Mouse (Mus musculus) cerebellum, adult 2 months (tissue): ENCODE measurements at regions not wholly inside any gene's neighbourhood (a gene's known extent, or its start where the extent isn't known, plus 50 kb on each side); places are given as distances from the start of the nearest gene placed in this dataset.

Experiments used
- DNase-seq, 2 experiments: peaks; one replicate each; pipeline ENCODE4 v3.0.0; 2021
- H3K27ac ChIP-seq: fragments of 200-500 bp; 2 replicates; pipeline ENCODE4 v1.5.1; 2012; ENCODE audit warnings: low read length, control low read depth, inconsistent platforms; ENCODE audit not compliant: insufficient read depth
- H3K27me3 ChIP-seq: fragments of 200-500 bp; 2 replicates; pipeline ENCODE4 v1.6.1; 2012; ENCODE audit warnings: inconsistent platforms, mild to moderate bottlenecking, low read length, moderate library complexity; ENCODE audit not compliant: control insufficient read depth, insufficient read depth
- H3K4me1 ChIP-seq: fragments of 200-500 bp; 2 replicates; pipeline ENCODE4 v1.6.1; 2011; ENCODE audit warnings: low read length; ENCODE audit not compliant: control insufficient read depth, insufficient read depth
- H3K4me3 ChIP-seq: fragments of 200-500 bp; replicated peaks from 2 replicates; pipeline ENCODE3; 2011; ENCODE audit warnings: mild to moderate bottlenecking, low read depth, low read length, control low read depth; ENCODE audit not compliant: insufficient read depth
- CTCF ChIP-seq: fragments of 200-500 bp; IDR thresholded peaks from 2 replicates; pipeline ENCODE4 v1.5.1; 2011; ENCODE audit warnings: low read depth, mild to moderate bottlenecking, control low read depth, low read length, moderate library complexity, borderline replicate concordance; ENCODE audit not compliant: insufficient read depth
- POLR2A ChIP-seq: fragments of 200-500 bp; IDR thresholded peaks from 2 replicates; pipeline ENCODE4 v1.6.1; 2011; ENCODE audit warnings: low read length, control low read depth, borderline replicate concordance; ENCODE audit not compliant: insufficient read depth
- WGBS: fragments of 180-500 bp; shearing (Covaris S2); methylation state at CpG from one replicate; pipeline ENCODE4 v1.1.7; 2018; 5-methylcytosine and 5-hydroxymethylcytosine counted together

- Histone ChIP-seq H3K4me3 (no peak overlapping the region), H3K27me3 (no peaks in the 10 kb centered on the region), H3K27ac (no peak overlapping the region), H3K4me1 (no peaks in the 10 kb centered on the region)
- no peak for TF ChIP-seq POLR2A
- DNase-seq: no peak
- 89% methylated on average over 8 of the region's 8 CpGs for WGBS
Measured at GRCm38 (mm10) chr10:117463636-117464035, 83.8 kb upstream of the Cpsf6 start.

GRCm38 (mm10) chr10:117462921-117463320 lies 83.1 kb upstream of the Cpsf6 start:
- Histone ChIP-seq H3K4me1 (no peaks in the 10 kb centered on the region), H3K27ac (no peak overlapping the region), H3K4me3 (no peak overlapping the region), H3K27me3 (no peaks in the 10 kb centered on the region)
- 95% methylated on average over 4 of the region's 4 CpGs for WGBS
- TF ChIP-seq POLR2A (no peak), CTCF (no peak)
- no peak for DNase-seq

GRCm38 (mm10) chr10:117461791-117462516 lies 82.1 kb upstream of the Cpsf6 start:
- DNase-seq: no peak
- no peak for TF ChIP-seq CTCF
- TF ChIP-seq POLR2A: no peak
- WGBS: 85% methylated on average over 11 of the region's 11 CpGs
- Histone ChIP-seq H3K4me1 (no peaks in the 10 kb centered on the region), H3K27ac (no peak overlapping the region), H3K27me3 (no peaks in the 10 kb centered on the region), H3K4me3 (no peak overlapping the region)

GRCm38 (mm10) chr10:117461261-117461660 lies 81.4 kb upstream of the Cpsf6 start:
- Histone ChIP-seq H3K27ac (no peak overlapping the region), H3K4me3 (no peak overlapping the region), H3K4me1 (no peaks in the 10 kb centered on the region), H3K27me3 (no peaks in the 10 kb centered on the region)
- 85% methylated on average over 4 of the region's 4 CpGs for WGBS
- TF ChIP-seq CTCF: no peak
- no peak for TF ChIP-seq POLR2A
- no peak for DNase-seq

GRCm38 (mm10) chr10:117460366-117460730 lies 80.5 kb upstream of the Cpsf6 start:
- no peak for DNase-seq
- H3K4me1 ChIP-seq: no peaks in the 10 kb centered on the region
- TF ChIP-seq POLR2A (no peak), CTCF (no peak)
- no peak overlapping the region for H3K4me3 ChIP-seq
- 94% methylated on average over 6 of the region's 6 CpGs for WGBS
- H3K27me3 ChIP-seq: no peaks in the 10 kb centered on the region
- H3K27ac ChIP-seq: no peak overlapping the region

GRCm38 (mm10) chr10:117459651-117460365 lies 80.0 kb upstream of the Cpsf6 start:
- 80% methylated on average over 10 of the region's 10 CpGs for WGBS
- Histone ChIP-seq H3K4me3 (no peak overlapping the region), H3K4me1 (no peaks in the 10 kb centered on the region), H3K27ac (no peak overlapping the region), H3K27me3 (no peaks in the 10 kb centered on the region)
- DNase-seq: no peak
- no peak for TF ChIP-seq CTCF

GRCm38 (mm10) chr10:117459041-117459475 lies 79.2 kb upstream of the Cpsf6 start:
- 73% methylated on average over 2 of the region's 2 CpGs for WGBS
- no peak for TF ChIP-seq POLR2A
- no peak for TF ChIP-seq CTCF
- H3K4me1 ChIP-seq: no peaks in the 10 kb centered on the region

More at GRCm38 (mm10) chr10:117459041-117459475, 79.2 kb upstream of the Cpsf6 start:
- DNase-seq: no peak
- H3K27me3 ChIP-seq: no peaks in the 10 kb centered on the region
- no peak overlapping the region for H3K27ac ChIP-seq
- H3K4me3 ChIP-seq: no peak overlapping the region
